Mouse (Mus musculus) hindbrain, embryonic 15.5 days (tissue): ENCODE results near the gene Stbd1. TPM values are rescaled to one million over a fixed set of nuclear protein-coding genes. Genes with fewer than 3 reads are reported as not detected.

ENCODE experiments used
- polyA plus RNA-seq: library from polyadenylated mRNA; unstranded; fragments of >200 nt; fragmentation: Nextera tagmentation; extraction: Ambion mirVana; gene quantifications from 2 replicates; pipeline ENCODE4 v1.2.1, GENCODE M21; 2015

Stbd1 gene
- polyA plus RNA-seq, 1 experiment from 2014 or later = 11.9 TPM

Other genes with a start within 250 kb of the Stbd1 start
- 47.3 and 50.5 TPM in 2 replicates for gene Nup54, start 167.8 kb upstream of the Stbd1 start, polyA plus RNA-seq
- 20.3 and 21.4 TPM in 2 replicates for gene Scarb2, start 96.2 kb upstream of the Stbd1 start, polyA plus RNA-seq
- gene Fam47e, start 48.0 kb upstream of the Stbd1 start, polyA plus RNA-seq = 0.90 and 1.7 TPM in 2 replicates
- gene Ccdc158, start 72.2 kb downstream of the Stbd1 start, polyA plus RNA-seq = 0.31 and 0.69 TPM in 2 replicates
- 1.7 and 2.2 TPM in 2 replicates for gene Shroom3, start 80.4 kb downstream of the Stbd1 start, polyA plus RNA-seq